Comparison of ENCODE assay signal across 15 mouse cellular contexts in genomic region chr13:54328954-54329490, GRCm38 (mm10). TPM values are rescaled to one million over a fixed set of nuclear protein-coding genes. Genes with fewer than 3 reads are reported as not detected.
DNase-seq lines count a peak whose midpoint lies in the region; ATAC-seq lines count a peak whose summit lies in the region.
"Had no signal": no experiment of that assay in that cellular context is flagged by ENCODE, and none has a peak within 500 bp of the region (broad histone marks: within the 10 kb centered on the region; RNA-seq: fewer than 3 reads in every experiment).

No protein-coding gene starts in this region.

- no peaks in the 10 kb centered on the region for H3K27me3 ChIP-seq in embryonic facial prominence, embryonic 11.5 days (ENCODE audit: control insufficient read depth, insufficient read depth, low read length)
- no peaks in the 10 kb centered on the region for H3K27me3 ChIP-seq in forebrain, embryonic 15.5 days
- no peaks in the 10 kb centered on the region for H3K27me3 ChIP-seq in limb, embryonic 10.5 days (ENCODE audit: low read depth, poor library complexity, severe bottlenecking)
- no peaks in the 10 kb centered on the region for H3K27me3 ChIP-seq in neural tube, embryonic 13.5 days
- no peaks in the 10 kb centered on the region for H3K27me3 ChIP-seq in liver, embryonic 11.5 days (replicated peaks; ENCODE audit: control insufficient read depth, insufficient read depth, low read length)
- H3K27me3 ChIP-seq: embryonic facial prominence, embryonic 13.5 days had no signal

- H3K9me3 ChIP-seq in embryonic facial prominence, embryonic 11.5 days (replicated peaks; ENCODE audit: control insufficient read depth, low read length), result no peaks in the 10 kb centered on the region
- no peaks in the 10 kb centered on the region for H3K9me3 ChIP-seq in forebrain, embryonic 15.5 days
- no peaks in the 10 kb centered on the region for H3K9me3 ChIP-seq in limb, embryonic 10.5 days (replicated peaks)
- no peaks in the 10 kb centered on the region for H3K9me3 ChIP-seq in neural tube, embryonic 13.5 days
- no peaks in the 10 kb centered on the region for H3K9me3 ChIP-seq in liver, embryonic 11.5 days (ENCODE audit: control insufficient read depth, low read length)
- H3K9me3 ChIP-seq: embryonic facial prominence, embryonic 13.5 days; liver, embryonic 15.5 days had no signal

- no peak overlapping the region for H3K27ac ChIP-seq in embryonic facial prominence, embryonic 11.5 days (replicated peaks; ENCODE audit: low read depth, low read length)
- H3K27ac ChIP-seq in forebrain, embryonic 15.5 days (replicated peaks), result peak overlapping the region; percentile 49
- peak overlapping the region; percentile 74; the same call in 1 of the 2 replicates for H3K27ac ChIP-seq in limb, embryonic 10.5 days
- H3K27ac ChIP-seq in neural tube, embryonic 13.5 days (replicated peaks), result peak overlapping the region; percentile 61
- no peak overlapping the region for H3K27ac ChIP-seq in liver, embryonic 11.5 days (ENCODE audit: low read depth, low read length)
- H3K27ac ChIP-seq: embryonic facial prominence, embryonic 13.5 days; liver, embryonic 15.5 days had no signal

- no peak overlapping the region for H3K9ac ChIP-seq in embryonic facial prominence, embryonic 11.5 days (replicated peaks; ENCODE audit: low read length)
- no peak overlapping the region for H3K9ac ChIP-seq in forebrain, embryonic 15.5 days (replicated peaks)
- H3K9ac ChIP-seq in neural tube, embryonic 13.5 days, result no peak overlapping the region; the same call in 1 of the 2 replicates
- no peak overlapping the region for H3K9ac ChIP-seq in liver, embryonic 11.5 days (ENCODE audit: low read depth, low read length)
- H3K9ac ChIP-seq: embryonic facial prominence, embryonic 13.5 days; liver, embryonic 15.5 days had no signal

- DNase-seq in embryonic facial prominence, embryonic 11.5 days (ENCODE audit: low spot score), result peak; percentile 42
- DNase-seq in limb, embryonic 10.5 days (ENCODE audit: low spot score), result no peak
- DNase-seq in adipocyte (ENCODE audit: low spot score), result no peak
- no peak for DNase-seq in c-Kit-positive CD71-positive TER-119-positive erythroid progenitor cells, embryonic 14.5 days (ENCODE audit: low spot score)
- no peak for DNase-seq in liver, embryonic 11.5 days (ENCODE audit: low spot score)
- DNase-seq: cerebellum, adult 8-10 months; gastrocnemius, postnatal 36 days; kidney, postnatal 10 days; layer of hippocampus, adult 9-11 months; lung, postnatal 36 days had no signal

- no peaks in the 10 kb centered on the region for H3K36me3 ChIP-seq in embryonic facial prominence, embryonic 11.5 days (replicated peaks; ENCODE audit: control insufficient read depth, insufficient read depth, low read depth, low read length)
- H3K36me3 ChIP-seq in forebrain, embryonic 15.5 days, result no peaks in the 10 kb centered on the region
- H3K36me3 ChIP-seq in limb, embryonic 10.5 days, result no peaks in the 10 kb centered on the region
- H3K36me3 ChIP-seq in neural tube, embryonic 13.5 days, result no peaks in the 10 kb centered on the region
- no peaks in the 10 kb centered on the region for H3K36me3 ChIP-seq in liver, embryonic 11.5 days (ENCODE audit: control insufficient read depth, insufficient read depth, low read length)
- H3K36me3 ChIP-seq: embryonic facial prominence, embryonic 13.5 days; liver, embryonic 15.5 days had no signal

- ATAC-seq in embryonic facial prominence, embryonic 11.5 days (replicated peaks; ENCODE audit: insufficient number of reproducible peaks, low FRiP score, low TSS enrichment, low read depth), result no peak
- ATAC-seq in forebrain, embryonic 15.5 days (replicated peaks), result no peak
- no peak for ATAC-seq in neural tube, embryonic 13.5 days (ENCODE audit: low read depth)
- ATAC-seq in liver, embryonic 11.5 days (replicated peaks; ENCODE audit: low FRiP score), result no peak
- ATAC-seq: inflammation-experienced regulatory T-cells, adult 6 months had no signal

- WGBS in embryonic facial prominence, embryonic 11.5 days, result 35% methylated on average over 8 of the region's 8 CpGs
- 8% methylated on average over 8 of the region's 8 CpGs for WGBS in forebrain, embryonic 15.5 days
- WGBS in limb, embryonic 10.5 days, result 53% methylated on average over 8 of the region's 8 CpGs
- 10% methylated on average over 8 of the region's 8 CpGs for WGBS in neural tube, embryonic 13.5 days
- WGBS in liver, embryonic 11.5 days, result 56% methylated on average over 8 of the region's 8 CpGs

- peaks cover 4% of the 10 kb centered on the region for H3K4me1 ChIP-seq in embryonic facial prominence, embryonic 11.5 days (ENCODE audit: control insufficient read depth, insufficient read depth, low read length)
- H3K4me1 ChIP-seq in forebrain, embryonic 15.5 days, result peaks cover 58% of the 10 kb centered on the region
- H3K4me1 ChIP-seq in limb, embryonic 10.5 days, result peaks cover 48% of the 10 kb centered on the region
- H3K4me1 ChIP-seq in neural tube, embryonic 13.5 days (replicated peaks), result peaks cover 67% of the 10 kb centered on the region
- peaks cover 6% of the 10 kb centered on the region; the same call in 1 of the 2 replicates for H3K4me1 ChIP-seq in liver, embryonic 11.5 days (replicated peaks; ENCODE audit: control insufficient read depth, insufficient read depth, low read length)
- H3K4me1 ChIP-seq: liver, embryonic 15.5 days had no signal

- H3K4me3 ChIP-seq in embryonic facial prominence, embryonic 11.5 days (ENCODE audit: low read depth, low read length), result no peak overlapping the region
- no peak overlapping the region for H3K4me3 ChIP-seq in forebrain, embryonic 15.5 days
- no peak overlapping the region for H3K4me3 ChIP-seq in limb, embryonic 10.5 days
- H3K4me3 ChIP-seq in neural tube, embryonic 13.5 days, result no peak overlapping the region
- H3K4me3 ChIP-seq in liver, embryonic 11.5 days (ENCODE audit: low read depth, low read length), result no peak overlapping the region
- H3K4me3 ChIP-seq: embryonic facial prominence, embryonic 13.5 days; liver, embryonic 15.5 days had no signal

- H3K4me2 ChIP-seq in embryonic facial prominence, embryonic 11.5 days (ENCODE audit: low read depth, low read length), result no peak overlapping the region
- no peak overlapping the region for H3K4me2 ChIP-seq in forebrain, embryonic 15.5 days (replicated peaks)
- no peak overlapping the region for H3K4me2 ChIP-seq in neural tube, embryonic 13.5 days
- H3K4me2 ChIP-seq in liver, embryonic 11.5 days, result no peak overlapping the region
- H3K4me2 ChIP-seq: embryonic facial prominence, embryonic 13.5 days; liver, embryonic 15.5 days had no signal

RNA-seq across cellular contexts. Expression of gene Cplx2, which starts 42.1 kb away (rescaled TPM):
- 6.9 and 7.4 TPM in 2 replicates for polyA plus RNA-seq in embryonic facial prominence, embryonic 11.5 days (2014; fragmentation: Nextera tagmentation; extraction: Ambion mirVana)
- 26.8 and 30.2 TPM in 2 replicates for polyA plus RNA-seq in forebrain, embryonic 15.5 days (2015; fragmentation: Nextera tagmentation; extraction: Ambion mirVana)
- 2.5 and 3.5 TPM in 2 replicates for polyA plus RNA-seq in limb, embryonic 10.5 days (2016; fragmentation: Nextera tagmentation; extraction: Ambion mirVana)
- polyA plus RNA-seq in neural tube, embryonic 13.5 days (2015; fragmentation: Nextera tagmentation; extraction: Ambion mirVana), result 13.8 and 14.7 TPM in 2 replicates
- polyA plus RNA-seq in liver, embryonic 11.5 days (2014; fragmentation: Nextera tagmentation; extraction: Ambion mirVana), result 1.5 TPM in 2 replicates
- polyA plus RNA-seq: inflammation-experienced regulatory T-cells, adult 6 months had no signal

Comparison
In these comparisons a context has a peak if more than half of its experiments do, and no peak if none do; other contexts are left out.
1. H3K27ac ChIP-seq: peak in forebrain, embryonic 15.5 days (single experiment), limb, embryonic 10.5 days (single experiment) and neural tube, embryonic 13.5 days (single experiment); none in embryonic facial prominence, embryonic 11.5 days (single experiment) and liver, embryonic 11.5 days (single experiment).